ENCODE assay signal across 29 mouse cellular contexts in the genomic region with DNA sequence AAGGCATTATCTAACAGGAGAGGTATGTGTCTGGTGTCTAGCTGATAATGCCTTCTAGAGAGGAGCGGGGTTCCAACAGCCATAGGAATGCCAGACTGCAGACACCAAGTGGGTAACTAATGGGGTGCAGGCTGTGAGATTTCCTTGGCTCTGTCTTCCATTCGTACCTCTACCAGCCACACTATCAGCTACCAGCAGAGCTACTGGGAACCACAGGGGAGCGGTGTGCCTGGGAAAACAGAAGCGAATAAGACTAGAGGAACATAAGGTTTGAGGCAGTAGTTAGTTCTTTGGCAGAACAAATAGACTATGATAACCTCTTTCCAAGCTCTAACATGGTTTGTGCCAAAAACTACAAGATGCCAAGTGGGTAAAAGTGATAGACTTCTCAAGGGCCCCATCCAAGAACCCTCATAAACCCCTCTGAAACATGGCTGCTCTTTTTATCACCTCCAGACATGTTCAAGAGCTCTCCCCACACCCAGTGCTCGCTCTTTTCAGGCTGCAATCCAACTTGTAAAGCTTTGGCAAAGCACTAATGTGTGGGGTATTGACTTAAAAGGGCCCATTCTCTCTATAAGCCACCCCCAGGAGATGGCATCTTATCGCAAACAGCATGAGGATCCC.
A peak's percentile ranks its signal among the peaks of the same experiment; 100 is the strongest.
DNase-seq lines count a peak whose midpoint lies in the region; ATAC-seq lines count a peak whose summit lies in the region.
"Had no signal": no experiment of that assay in that cellular context is flagged by ENCODE, and none has a peak within 500 bp of the region (broad histone marks: within the 10 kb centered on the region; RNA-seq: fewer than 3 reads in every experiment).

No protein-coding gene starts in this region.

- DNase-seq in forebrain, embryonic 10.5 days (ENCODE audit: extremely low spot score, low spot score): no peak
- no peak for DNase-seq in right cerebral cortex, postnatal 10 days (ENCODE audit: low spot score in 2 of 2)
- DNase-seq: adrenal gland, postnatal 25 days; cerebellum, adult 18-20 months; cerebellum, postnatal 10 days; gastrocnemius, postnatal 25 days; heart, adult 18-20 months; kidney, adult 11 months; kidney, postnatal 25 days; liver; lung, adult 2 months; thymus, adult 2 months; thymus, postnatal 36 days had no signal

- no peaks in the 10 kb centered on the region for H3K36me3 ChIP-seq in forebrain, embryonic 15.5 days
- H3K36me3 ChIP-seq in forebrain, embryonic 10.5 days (replicated peaks): no peaks in the 10 kb centered on the region
- H3K36me3 ChIP-seq in heart, embryonic 15.5 days: no peaks in the 10 kb centered on the region
- no peaks in the 10 kb centered on the region for H3K36me3 ChIP-seq in heart, embryonic 11.5 days (ENCODE audit: control insufficient read depth, insufficient read depth, low read length)
- H3K36me3 ChIP-seq: embryonic facial prominence, embryonic 10.5 days; embryonic facial prominence, embryonic 15.5 days; hindbrain, embryonic 10.5 days; hindbrain, embryonic 15.5 days; kidney, embryonic 15.5 days; midbrain, embryonic 12.5 days; neural tube, embryonic 12.5 days had no signal

- 73% methylated on average over 6 of the region's 6 CpGs for WGBS in forebrain, embryonic 15.5 days
- WGBS in forebrain, embryonic 10.5 days: 87% methylated on average over 6 of the region's 6 CpGs
- 48% methylated on average over 6 of the region's 6 CpGs for WGBS in heart, embryonic 15.5 days
- WGBS in heart, embryonic 11.5 days (ENCODE audit: insufficient replicate concordance): 54% methylated on average over 6 of the region's 6 CpGs

- no peak overlapping the region for H3K9ac ChIP-seq in forebrain, embryonic 15.5 days (replicated peaks)
- H3K9ac ChIP-seq in heart, embryonic 15.5 days: no peak overlapping the region
- no peak overlapping the region for H3K9ac ChIP-seq in heart, embryonic 11.5 days (ENCODE audit: low read depth, low read length)
- H3K9ac ChIP-seq: embryonic facial prominence, embryonic 15.5 days; hindbrain, embryonic 15.5 days; kidney, embryonic 15.5 days; liver, embryonic 14.5 days; midbrain, embryonic 12.5 days; neural tube, embryonic 12.5 days had no signal

- no peak overlapping the region for H3K27ac ChIP-seq in forebrain, embryonic 15.5 days (replicated peaks)
- H3K27ac ChIP-seq in forebrain, embryonic 10.5 days: no peak overlapping the region
- H3K27ac ChIP-seq in heart, embryonic 15.5 days: 0 out of 2 replicates have a peak overlapping the region, but pooled peaks have one; percentile 36
- H3K27ac ChIP-seq in heart, embryonic 11.5 days (ENCODE audit: low read depth, low read length): no peak overlapping the region; the same call in 1 of the 2 replicates
- H3K27ac ChIP-seq: embryonic facial prominence, embryonic 10.5 days; embryonic facial prominence, embryonic 15.5 days; hindbrain, embryonic 10.5 days; hindbrain, embryonic 15.5 days; kidney, embryonic 15.5 days; liver, embryonic 14.5 days; midbrain, embryonic 12.5 days; neural tube, embryonic 12.5 days had no signal

- no peak overlapping the region for H3K4me2 ChIP-seq in forebrain, embryonic 15.5 days (replicated peaks)
- H3K4me2 ChIP-seq in heart, embryonic 15.5 days: no peak overlapping the region
- H3K4me2 ChIP-seq in heart, embryonic 11.5 days: no peak overlapping the region
- H3K4me2 ChIP-seq: embryonic facial prominence, embryonic 15.5 days; hindbrain, embryonic 15.5 days; kidney, embryonic 15.5 days; midbrain, embryonic 12.5 days; neural tube, embryonic 12.5 days had no signal

- ATAC-seq in forebrain, embryonic 15.5 days (replicated peaks): peak; percentile 64; the same call in 1 of the 2 replicates
- ATAC-seq in heart, embryonic 15.5 days (replicated peaks; ENCODE audit: insufficient number of reproducible peaks, insufficient read depth, low FRiP score, low read depth): peak; percentile 39; the same call in 1 of the 2 replicates
- no peak for ATAC-seq in heart, embryonic 11.5 days (replicated peaks; ENCODE audit: insufficient number of reproducible peaks, low FRiP score, low TSS enrichment)
- peak; percentile 54; the same call in 1 of the 2 replicates for ATAC-seq in common myeloid progenitor, adult 5-6 weeks (replicated peaks; ENCODE audit: low read depth, poor library complexity, severe bottlenecking)
- ATAC-seq in megakaryocyte-erythroid progenitor cell, adult 5-6 weeks (replicated peaks; ENCODE audit: low FRiP score, low TSS enrichment, poor library complexity, severe bottlenecking): peak; percentile 95
- ATAC-seq: inflammation-experienced regulatory T-cells, adult 6 months; Patski had no signal

- H3K4me1 ChIP-seq in forebrain, embryonic 15.5 days: no peaks in the 10 kb centered on the region
- H3K4me1 ChIP-seq in forebrain, embryonic 10.5 days: no peaks in the 10 kb centered on the region
- H3K4me1 ChIP-seq in heart, embryonic 15.5 days (replicated peaks): peaks cover 4% of the 10 kb centered on the region; the same call in 1 of the 2 replicates
- peaks cover 6% of the 10 kb centered on the region; the same call in 1 of the 2 replicates for H3K4me1 ChIP-seq in heart, embryonic 11.5 days (ENCODE audit: control insufficient read depth, insufficient read depth, low read length)
- H3K4me1 ChIP-seq: embryonic facial prominence, embryonic 10.5 days; embryonic facial prominence, embryonic 15.5 days; hindbrain, embryonic 10.5 days; hindbrain, embryonic 15.5 days; kidney, embryonic 15.5 days; midbrain, embryonic 12.5 days; neural tube, embryonic 12.5 days had no signal

- H3K27me3 ChIP-seq in forebrain, embryonic 15.5 days: no peaks in the 10 kb centered on the region
- H3K27me3 ChIP-seq in forebrain, embryonic 10.5 days (ENCODE audit: poor library complexity, severe bottlenecking): no peaks in the 10 kb centered on the region
- H3K27me3 ChIP-seq in heart, embryonic 15.5 days: no peaks in the 10 kb centered on the region
- no peaks in the 10 kb centered on the region for H3K27me3 ChIP-seq in heart, embryonic 11.5 days (ENCODE audit: control insufficient read depth, insufficient read depth, low read length)
- H3K27me3 ChIP-seq: embryonic facial prominence, embryonic 15.5 days; hindbrain, embryonic 15.5 days; kidney, embryonic 15.5 days; midbrain, embryonic 12.5 days; neural tube, embryonic 12.5 days; Patski had no signal

- H3K4me3 ChIP-seq in forebrain, embryonic 15.5 days: no peak overlapping the region
- H3K4me3 ChIP-seq in forebrain, embryonic 10.5 days: no peak overlapping the region
- no peak overlapping the region for H3K4me3 ChIP-seq in heart, embryonic 15.5 days
- H3K4me3 ChIP-seq in heart, embryonic 11.5 days (ENCODE audit: low read depth, low read length): no peak overlapping the region
- H3K4me3 ChIP-seq: embryonic facial prominence, embryonic 10.5 days; embryonic facial prominence, embryonic 15.5 days; hindbrain, embryonic 10.5 days; hindbrain, embryonic 15.5 days; kidney, embryonic 15.5 days; midbrain, embryonic 12.5 days; myocyte; neural tube, embryonic 12.5 days had no signal

- H3K9me3 ChIP-seq in forebrain, embryonic 15.5 days: no peaks in the 10 kb centered on the region
- H3K9me3 ChIP-seq in forebrain, embryonic 10.5 days: no peaks in the 10 kb centered on the region
- no peaks in the 10 kb centered on the region for H3K9me3 ChIP-seq in heart, embryonic 15.5 days (replicated peaks)
- H3K9me3 ChIP-seq in heart, embryonic 11.5 days (replicated peaks; ENCODE audit: control insufficient read depth, low read length): no peaks in the 10 kb centered on the region
- H3K9me3 ChIP-seq: embryonic facial prominence, embryonic 10.5 days; embryonic facial prominence, embryonic 15.5 days; hindbrain, embryonic 10.5 days; hindbrain, embryonic 15.5 days; kidney, embryonic 15.5 days; midbrain, embryonic 12.5 days; neural tube, embryonic 12.5 days had no signal
